Mouse (Mus musculus): Measurements from ENCODE around the gene Celf1.
"Not testable (repeated sequence)": the region's sequence is repeated elsewhere in the genome, so short reads cannot be mapped to it uniquely, and the experiment has no call there.

The Celf1 gene

DNA sequence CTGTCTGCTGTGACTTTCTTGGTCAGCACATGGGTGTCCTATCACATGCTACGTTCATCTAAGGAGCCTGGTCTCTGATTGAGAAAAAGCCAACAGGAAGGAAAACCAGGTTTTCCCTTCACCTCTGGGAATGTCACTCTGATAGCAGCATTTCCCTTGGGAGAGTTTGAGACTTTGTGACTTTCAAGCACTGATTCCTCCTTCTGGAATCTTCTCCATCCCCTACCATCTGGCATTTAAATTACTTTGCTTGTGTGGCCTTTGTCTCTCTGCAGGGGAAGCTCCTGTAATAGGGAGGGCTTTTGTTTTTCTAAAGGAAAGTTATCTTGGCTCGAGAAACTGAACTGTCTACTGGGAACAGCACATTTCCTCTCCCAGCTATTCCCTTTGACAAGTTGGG is 82.9 kb downstream of the Celf1 start:
- no peak for DNase-seq (ENCODE audit: low spot score)

- no peak for DNase-seq (ENCODE audit: low spot score)
These were observed 83.8 kb downstream of the Celf1 start for GRCm38 (mm10) chr2:91023956-91024355.

DNA sequence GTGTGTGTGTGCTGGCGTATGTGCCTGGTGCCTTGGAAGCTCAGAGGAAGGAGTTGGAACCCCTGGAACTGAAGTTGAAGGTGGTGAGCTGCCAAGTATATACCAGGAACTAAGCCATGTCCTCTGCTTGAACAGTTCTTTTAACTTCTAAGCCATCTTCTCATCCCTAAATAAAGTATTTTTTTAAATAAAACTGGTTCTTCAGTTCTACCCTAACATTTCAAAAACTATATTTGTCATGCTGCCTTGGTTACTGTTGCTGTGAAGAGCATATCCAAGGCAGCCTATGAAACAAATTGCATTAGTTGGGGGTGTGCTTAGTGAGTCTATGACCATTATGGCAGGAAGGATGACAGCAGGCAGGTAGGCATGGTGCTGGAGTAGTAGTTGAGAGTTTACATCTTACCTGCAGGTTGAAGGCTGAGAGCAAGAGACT is 84.9 kb downstream of the Celf1 start:
- no peak for DNase-seq (ENCODE audit: low spot score)

DNA sequence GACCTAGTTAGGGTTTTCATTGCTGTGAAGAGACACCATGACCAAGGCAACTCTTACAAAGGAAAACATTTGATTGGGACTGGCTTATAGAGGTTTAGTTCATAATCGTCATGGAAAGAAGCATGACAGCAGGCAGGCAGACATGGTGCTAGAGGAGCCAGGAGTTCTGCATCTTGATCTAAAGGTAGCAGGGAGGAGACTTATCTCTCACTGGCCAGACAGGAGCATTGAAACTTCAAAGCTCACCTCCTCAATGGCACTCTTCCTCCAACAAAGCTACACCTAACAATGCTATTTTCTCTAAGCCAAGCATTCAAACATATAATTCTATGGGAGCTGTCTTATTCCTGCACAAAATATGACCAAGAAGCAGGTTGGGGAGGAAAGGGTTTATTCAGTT is 86.3 kb downstream of the Celf1 start:
- no peak for DNase-seq (ENCODE audit: low spot score)

GRCm38 (mm10) chr2:91027391-91028214 is 87.4 kb downstream of the Celf1 start:
- no peak for DNase-seq (ENCODE audit: low spot score)

DNA sequence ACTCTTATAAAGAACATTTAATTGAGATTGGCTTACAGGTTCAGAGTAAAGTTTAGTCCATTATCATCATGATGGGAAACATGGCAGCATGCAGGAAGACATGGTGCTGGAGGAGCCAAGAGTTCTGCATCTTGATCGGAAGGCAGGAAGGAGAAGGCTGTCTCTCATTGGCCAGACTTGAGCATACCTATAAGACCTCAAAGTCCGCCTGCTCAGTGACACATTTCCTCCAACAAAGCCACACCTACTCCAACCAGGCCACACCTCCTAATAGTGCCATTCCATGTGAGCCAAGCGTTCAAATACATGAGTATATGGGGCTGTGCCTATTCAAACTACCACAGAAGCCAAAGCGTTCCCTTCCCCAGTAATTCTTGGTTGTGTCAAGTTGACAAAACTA is 91.0 kb downstream of the Celf1 start:
- no peak for DNase-seq (ENCODE audit: low spot score)

GRCm38 (mm10) chr2:91033000-91033399 is 92.8 kb downstream of the Celf1 start:
- no peak for DNase-seq (ENCODE audit: low spot score)

- no peak for DNase-seq (ENCODE audit: low spot score)
These were observed 95.2 kb downstream of the Celf1 start, which contains the start of gene Rapsn for GRCm38 (mm10) chr2:91035385-91035784. TSS of gene Rapsn (plus strand) at chr2:91035620.

DNA sequence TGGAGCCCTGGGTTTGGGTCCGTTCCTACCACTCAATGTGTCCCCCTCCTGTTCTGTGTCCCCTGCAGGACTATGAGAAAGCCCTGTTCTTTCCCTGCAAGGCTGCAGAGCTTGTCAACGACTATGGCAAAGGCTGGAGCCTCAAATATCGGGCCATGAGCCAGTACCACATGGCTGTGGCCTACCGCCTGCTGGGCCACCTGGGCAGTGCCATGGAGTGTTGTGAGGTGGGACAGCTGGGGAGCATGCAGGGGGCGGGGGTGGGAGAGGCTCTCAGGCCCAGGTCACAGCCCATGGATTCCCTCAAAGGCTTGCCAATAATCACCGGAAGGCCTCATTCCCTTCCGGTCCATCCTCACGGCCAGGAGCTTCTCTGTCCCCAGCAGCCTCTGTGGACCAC is 101.6 kb downstream of the Celf1 start:
- no peak for DNase-seq (ENCODE audit: low spot score)

- no peak for DNase-seq (ENCODE audit: low spot score)
These were observed 102.6 kb downstream of the Celf1 start for GRCm38 (mm10) chr2:91042651-91043398.

GRCm38 (mm10) chr2:91044727-91045126 is 104.5 kb downstream of the Celf1 start:
- DNase-seq (ENCODE audit: low spot score) = no peak

DNA sequence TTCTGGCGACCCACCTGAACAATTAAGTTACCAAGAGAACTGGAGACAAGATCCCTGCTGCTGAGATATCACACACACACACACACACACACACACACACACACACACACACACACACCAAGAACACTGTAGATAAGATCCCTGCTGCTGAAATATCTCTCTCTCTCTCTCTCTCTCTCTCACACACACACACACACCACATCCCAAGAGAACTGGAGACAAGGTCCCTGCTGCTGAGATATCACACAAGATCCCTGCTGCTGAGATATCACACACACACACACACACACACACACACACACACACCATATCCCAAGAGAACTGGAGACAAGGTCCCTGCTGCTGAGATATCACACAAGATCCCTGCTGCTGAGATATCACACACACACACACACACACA is 105.6 kb downstream of the Celf1 start:
- DNase-seq (ENCODE audit: low spot score) = not testable (repeated sequence)

DNA sequence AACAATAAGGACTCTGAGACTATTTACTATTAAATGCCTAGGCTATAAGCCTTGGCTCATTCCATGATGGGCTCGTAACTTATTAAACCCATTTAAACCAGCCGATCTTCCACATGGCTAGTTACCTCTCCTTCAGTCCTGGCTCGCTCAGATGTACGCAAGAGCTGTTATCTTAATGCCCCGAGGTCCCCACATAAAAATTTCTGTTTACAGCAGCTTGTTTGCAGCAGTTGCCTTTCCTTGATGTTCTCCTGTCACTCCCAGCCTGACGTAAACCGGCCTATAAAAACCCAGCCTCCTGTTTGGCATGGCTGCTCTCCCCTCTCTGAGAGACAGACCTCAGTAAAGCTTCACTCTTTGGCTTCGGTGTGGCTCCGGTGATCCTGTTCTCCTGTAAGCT is 107.2 kb downstream of the Celf1 start:
- no peak for DNase-seq (ENCODE audit: low spot score)

DNA sequence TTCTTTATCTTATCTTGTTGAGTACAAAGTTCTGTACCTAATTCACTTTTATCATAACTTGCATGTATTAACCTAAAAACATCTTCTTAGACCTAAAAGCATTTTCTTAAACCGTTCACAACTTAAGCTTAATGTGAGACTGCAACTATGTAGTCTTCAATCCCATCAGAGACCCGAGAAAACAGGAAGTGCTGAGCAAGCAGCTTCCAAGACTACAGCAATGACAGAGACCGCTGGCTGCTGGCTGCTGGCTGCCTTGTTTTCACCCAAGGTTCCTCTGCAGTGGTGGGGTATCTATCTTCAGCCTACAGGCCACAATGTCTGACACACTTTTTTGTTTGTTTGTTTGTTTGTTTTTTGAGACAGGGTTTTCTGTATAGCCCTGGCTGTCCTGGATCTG is 111.7 kb downstream of the Celf1 start:
- no peak for DNase-seq (ENCODE audit: low spot score)

DNA sequence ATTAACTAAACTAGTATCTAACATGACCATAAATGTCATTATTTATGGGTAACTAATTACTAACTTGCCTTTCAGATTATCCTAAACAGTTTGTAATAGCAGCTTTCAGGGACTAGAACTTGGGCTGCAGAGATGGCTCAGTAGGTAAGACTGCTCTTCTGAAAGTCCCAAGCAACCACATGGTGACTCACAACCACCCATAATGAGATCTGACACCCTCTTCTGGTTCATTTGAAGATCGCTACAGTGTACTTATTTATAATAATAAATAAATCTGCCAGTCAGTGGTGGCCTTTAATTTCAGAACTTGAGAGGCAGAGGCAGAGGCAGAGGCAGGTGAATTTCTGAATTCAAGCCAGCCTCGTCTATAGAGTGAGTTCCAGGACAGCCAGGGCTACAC is 112.6 kb downstream of the Celf1 start:
- no peak for DNase-seq (ENCODE audit: low spot score)

GRCm38 (mm10) chr2:91053181-91053933 is 113.2 kb downstream of the Celf1 start:
- no peak for DNase-seq (ENCODE audit: low spot score)

DNA sequence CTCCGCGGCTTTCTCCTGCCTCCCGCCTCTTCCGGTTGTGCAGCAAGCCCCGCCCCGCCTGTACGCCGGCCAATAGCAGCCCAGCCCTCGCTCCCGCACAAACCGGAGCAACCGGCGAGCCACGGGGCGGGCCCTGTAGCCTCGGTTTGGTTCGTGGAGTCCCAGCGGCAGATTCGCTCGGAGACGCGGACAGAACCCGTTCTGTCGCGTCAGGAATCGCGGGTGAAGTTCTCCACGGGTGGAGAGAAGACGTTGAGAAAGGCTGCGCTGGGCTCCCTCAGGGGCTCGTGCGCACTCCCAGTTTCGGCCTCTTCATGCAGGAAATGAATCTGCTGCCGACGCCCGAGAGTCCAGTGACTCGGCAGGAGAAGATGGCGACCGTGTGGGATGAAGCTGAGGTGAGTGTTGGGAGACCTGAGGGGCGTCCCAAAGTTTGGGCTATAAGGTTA is 113.8 kb downstream of the Celf1 start, which contains the start of gene Psmc3:
Psmc3 (plus strand) TSS at position 76 of the 449 bp plus-strand sequence.
- DNase-seq (ENCODE audit: low spot score) = peak; percentile 91

- DNase-seq (ENCODE audit: low spot score) = no peak
These were observed 118.3 kb downstream of the Celf1 start for GRCm38 (mm10) chr2:91058435-91058834.

- DNase-seq (ENCODE audit: low spot score) = no peak
These were observed 119.2 kb downstream of the Celf1 start for GRCm38 (mm10) chr2:91059376-91059775.

DNA sequence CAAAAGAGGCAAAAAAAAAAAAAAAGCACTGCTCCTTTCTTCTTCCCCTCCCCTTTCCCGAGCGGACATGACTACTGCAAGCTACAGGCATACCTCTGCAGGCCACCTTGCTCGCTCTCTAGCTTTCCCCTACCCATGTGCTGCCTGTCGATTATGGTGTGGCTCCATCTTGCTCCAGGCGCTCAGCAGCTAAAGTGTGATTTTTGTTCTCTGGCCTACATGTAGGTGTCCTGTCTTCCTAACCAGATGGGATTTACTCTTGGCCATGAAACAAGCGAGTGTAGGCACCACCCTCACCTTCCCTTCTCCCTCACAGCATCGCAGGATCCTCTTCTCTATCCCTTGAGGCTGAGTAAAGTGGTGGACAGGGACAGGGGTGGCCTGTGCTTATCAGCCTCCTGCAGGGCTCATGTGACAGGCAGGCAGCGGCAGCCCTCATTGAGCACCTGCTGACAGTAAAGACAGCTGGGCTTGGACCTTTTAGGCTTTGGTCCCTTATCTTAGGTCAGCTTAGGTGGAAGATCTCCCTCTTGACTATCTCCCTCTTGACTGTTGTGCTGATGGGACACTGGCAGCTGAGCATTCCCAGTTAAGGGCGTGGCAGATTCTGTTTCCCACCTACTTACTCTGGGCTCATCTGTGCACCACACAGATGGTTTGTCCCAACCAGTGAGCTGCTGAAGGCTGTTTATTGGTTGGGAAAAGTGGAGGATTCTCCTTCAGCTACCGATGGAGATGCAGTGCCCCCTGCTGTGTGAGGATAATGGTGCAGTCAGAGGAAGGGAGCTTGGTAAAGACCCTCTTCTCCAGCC is 120.6 kb downstream of the Celf1 start:
- no peak for DNase-seq (ENCODE audit: low spot score)

DNA sequence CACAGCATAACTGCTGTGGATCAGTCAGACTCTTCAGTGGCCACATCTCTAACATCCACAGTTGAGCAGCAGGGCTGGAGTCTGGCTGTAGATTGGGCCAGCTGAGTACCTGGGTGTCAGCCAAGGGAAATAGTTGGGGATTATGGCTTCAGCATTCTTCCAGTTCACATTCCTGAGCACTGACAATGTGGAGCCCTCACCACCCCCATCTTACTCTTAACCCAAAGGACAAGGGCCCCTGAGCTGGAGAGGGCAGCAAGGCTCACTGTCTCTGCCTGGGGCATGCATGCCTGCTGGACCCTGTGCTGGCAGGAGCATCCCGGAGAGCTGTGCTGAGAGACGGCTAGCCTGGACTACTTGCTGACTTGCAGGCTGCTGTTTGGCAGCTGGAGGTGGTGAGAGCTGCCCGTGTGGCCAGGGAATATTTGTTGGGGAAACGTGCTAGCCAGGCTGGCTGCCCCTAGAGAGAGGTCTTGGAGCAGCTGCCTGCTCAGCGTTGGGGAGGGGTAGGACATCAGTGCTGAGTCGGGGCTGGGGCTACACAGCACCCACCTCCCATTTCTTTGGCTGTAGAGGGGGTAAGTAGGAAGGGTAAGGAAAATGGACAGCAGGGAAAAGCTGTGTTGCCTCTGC is 121.8 kb downstream of the Celf1 start:
- no peak for DNase-seq (ENCODE audit: low spot score)
